Mouse (Mus musculus) right cerebral cortex, postnatal 10 days (tissue): ENCODE results near the gene Lad1.

Experiments
- DNase-seq, 2 experiments: peaks; one replicate each; pipeline ENCODE4 v3.0.0; 2021; ENCODE audit warnings: low spot score in 2 of 2

The Lad1 gene

DNA sequence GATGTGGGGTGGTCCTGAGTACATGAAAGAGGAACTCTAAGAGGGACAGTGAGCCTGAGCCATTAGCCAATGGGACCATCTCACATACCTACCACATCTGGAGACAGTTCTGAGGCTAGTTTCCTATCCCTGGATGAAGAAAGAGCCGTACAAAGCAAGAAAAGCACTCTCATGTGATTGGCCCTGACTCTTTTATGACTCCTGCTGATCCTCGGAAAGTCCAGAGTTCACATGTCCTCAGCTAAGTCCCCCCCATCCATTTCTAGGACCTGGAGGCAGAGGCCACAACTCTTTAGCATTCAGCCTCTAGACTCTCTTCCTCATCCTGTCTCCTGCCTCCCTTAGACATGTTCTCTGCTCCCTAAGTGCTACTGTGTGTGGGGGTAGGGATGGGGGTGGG is 58.9 kb downstream of the Lad1 start:
- no peak for DNase-seq

DNA sequence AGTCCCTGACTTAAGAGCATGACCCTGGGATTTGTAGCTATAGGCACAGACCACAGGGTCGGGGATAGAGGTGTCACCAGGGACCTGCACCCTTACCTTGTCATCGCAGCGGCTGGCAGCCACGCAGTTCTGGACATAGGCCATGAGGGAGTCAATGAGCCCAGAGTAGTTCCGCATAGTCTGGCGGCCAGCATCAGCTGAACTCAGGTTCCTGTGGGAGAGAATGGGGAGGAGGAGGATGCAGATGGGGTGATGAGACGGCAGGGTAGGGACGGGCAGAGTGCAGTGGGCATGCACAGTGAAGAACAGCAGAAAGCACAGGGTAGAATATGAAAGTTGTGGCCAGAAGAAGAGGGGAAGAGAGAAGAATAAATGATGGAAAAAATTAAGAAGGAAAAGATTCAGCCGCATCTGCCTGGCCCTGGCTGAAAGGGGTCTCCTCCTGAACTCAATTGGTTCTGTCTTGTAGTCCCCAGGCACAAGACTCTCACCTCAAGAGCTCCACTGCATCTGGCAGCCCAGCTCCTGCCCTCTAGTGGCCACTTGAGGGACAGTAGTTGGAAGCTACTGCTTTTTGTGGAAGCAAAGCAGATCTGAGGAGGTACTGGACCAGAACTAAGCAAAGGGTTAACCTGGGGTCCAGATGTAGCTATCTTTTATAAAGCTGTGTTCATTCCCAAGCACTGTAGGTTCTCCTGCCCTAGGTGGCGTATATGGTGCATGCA is 64.1 kb downstream of the Lad1 start:
- peak; percentile 61 to 75 for DNase-seq
